Mouse (Mus musculus): ENCODE results near the gene Pomt1.
A peak's percentile ranks its signal among the peaks of the same experiment; 100 is the strongest.
"Not testable (repeated sequence)": the region's sequence is repeated elsewhere in the genome, so short reads cannot be mapped to it uniquely, and the experiment has no call there.

Pomt1 gene

GRCm38 (mm10) chr2:32275823-32276222 is 39.4 kb downstream of the Pomt1 start:
- DNase-seq (ENCODE audit: extremely low read depth, insufficient read length, low spot score) = no peak

- no peak for DNase-seq (ENCODE audit: extremely low read depth, insufficient read length, low spot score)
Measured at GRCm38 (mm10) chr2:32282289-32282688, 45.9 kb downstream of the Pomt1 start.

- peak; percentile 20 for DNase-seq (ENCODE audit: extremely low read depth, insufficient read length, low spot score)
Measured at GRCm38 (mm10) chr2:32282727-32283126, 46.3 kb downstream of the Pomt1 start.

GRCm38 (mm10) chr2:32283986-32284385 is 47.6 kb downstream of the Pomt1 start:
- DNase-seq (ENCODE audit: extremely low read depth, insufficient read length, low spot score) = no peak

- DNase-seq (ENCODE audit: extremely low read depth, insufficient read length, low spot score) = no peak
Measured at GRCm38 (mm10) chr2:32287334-32287840, 51.0 kb downstream of the Pomt1 start, which contains the start of gene Golga2. Gene Golga2 (plus strand): TSS chr2:32287384.

- peak; percentile 99 for DNase-seq (ENCODE audit: extremely low read depth, insufficient read length, low spot score)
Measured at GRCm38 (mm10) chr2:32287923-32288367, 51.6 kb downstream of the Pomt1 start, which contains the start of gene Swi5. Gene Swi5 (minus strand): TSS chr2:32288075.

GRCm38 (mm10) chr2:32288371-32288931 is 52.1 kb downstream of the Pomt1 start:
- no peak for DNase-seq (ENCODE audit: extremely low read depth, insufficient read length, low spot score)

- DNase-seq (ENCODE audit: extremely low read depth, insufficient read length, low spot score) = no peak
Measured at GRCm38 (mm10) chr2:32289578-32289977, 53.2 kb downstream of the Pomt1 start.

GRCm38 (mm10) chr2:32294348-32294747 is 58.0 kb downstream of the Pomt1 start:
- no peak for DNase-seq (ENCODE audit: extremely low read depth, insufficient read length, low spot score)

- DNase-seq (ENCODE audit: extremely low read depth, insufficient read length, low spot score) = no peak
Measured at GRCm38 (mm10) chr2:32295285-32295684, 58.9 kb downstream of the Pomt1 start.

GRCm38 (mm10) chr2:32295842-32296241 is 59.5 kb downstream of the Pomt1 start:
- DNase-seq (ENCODE audit: extremely low read depth, insufficient read length, low spot score) = not testable (repeated sequence)

- no peak for DNase-seq (ENCODE audit: extremely low read depth, insufficient read length, low spot score)
Measured at GRCm38 (mm10) chr2:32299469-32299868, 63.1 kb downstream of the Pomt1 start.

GRCm38 (mm10) chr2:32302952-32303351 is 66.6 kb downstream of the Pomt1 start:
- no peak for DNase-seq (ENCODE audit: extremely low read depth, insufficient read length, low spot score)

GRCm38 (mm10) chr2:32304145-32304832 is 67.9 kb downstream of the Pomt1 start:
- DNase-seq (ENCODE audit: extremely low read depth, insufficient read length, low spot score) = no peak

Data from 3134 (cell line).